Mouse (Mus musculus): Measurements from ENCODE around the gene Mfsd10. TPM values are rescaled to one million over a fixed set of nuclear protein-coding genes. Genes with fewer than 3 reads are reported as not detected.

Mfsd10 gene
- polyA plus RNA-seq, 1 experiment = 77.7 TPM

- H3K27ac ChIP-seq (ENCODE audit: control insufficient read depth, insufficient read depth, low read depth, low read length, poor library complexity) = peak overlapping the region; percentile 84
- WGBS = 35% methylated on average over 13 of the region's 13 CpGs
Measured at GRCm38 (mm10) chr5:34634746-34635400, 2.1 kb downstream of the Mfsd10 start.

DNA sequence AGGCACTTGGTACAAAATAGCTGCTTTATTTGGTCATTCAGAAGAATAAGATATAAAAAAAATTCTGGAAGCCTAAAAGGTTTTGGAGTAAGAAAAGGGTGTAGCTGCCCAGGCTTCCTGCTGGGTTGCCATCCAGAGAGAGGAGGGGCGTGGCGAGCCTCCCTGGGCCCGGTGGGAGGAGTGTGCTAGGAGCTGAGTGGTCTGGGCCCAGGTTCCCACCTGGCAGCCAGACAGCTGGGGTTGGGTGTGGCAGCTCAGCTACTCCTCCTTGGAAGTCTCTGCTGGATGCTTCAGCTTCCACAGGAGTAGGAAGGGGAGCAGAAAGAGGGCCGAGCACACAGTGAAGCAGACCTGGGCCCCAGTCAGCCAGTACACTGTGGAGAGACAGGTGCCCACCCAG, 3.4 kb downstream of the Mfsd10 start:
- no peak overlapping the region for H3K27ac ChIP-seq (ENCODE audit: control insufficient read depth, insufficient read depth, low read depth, low read length, poor library complexity)
- H3K4me3 ChIP-seq (replicated peaks; ENCODE audit: control insufficient read depth, low read depth, low read length) = no peak overlapping the region
- peaks cover 8% of the 10 kb centered on the region; the same call in 1 of the 2 replicates for H3K4me1 ChIP-seq (ENCODE audit: control insufficient read depth, insufficient read depth, low read length)
- WGBS = 82% methylated on average over 4 of the region's 4 CpGs
- TF ChIP-seq POLR2A (IDR thresholded peaks at IDR 0.05; ENCODE audit: borderline replicate concordance, control insufficient read depth, low read depth, low read length) = no peak
- TF ChIP-seq CTCF (IDR thresholded peaks at IDR 0.05; ENCODE audit: control insufficient read depth, insufficient read depth, low read length) = no peak

More at GRCm38 (mm10) chr5:34634746-34635400, 2.1 kb downstream of the Mfsd10 start:
- no peak overlapping the region for H3K4me3 ChIP-seq (replicated peaks; ENCODE audit: control insufficient read depth, low read depth, low read length)
- TF ChIP-seq POLR2A (IDR thresholded peaks at IDR 0.05; ENCODE audit: borderline replicate concordance, control insufficient read depth, low read depth, low read length) = no peak
- TF ChIP-seq CTCF (IDR thresholded peaks at IDR 0.05; ENCODE audit: control insufficient read depth, insufficient read depth, low read length) = no peak
- peaks cover 8% of the 10 kb centered on the region; the same call in 1 of the 2 replicates for H3K4me1 ChIP-seq (ENCODE audit: control insufficient read depth, insufficient read depth, low read length)

GRCm38 (mm10) chr5:34632996-34633395, 4.0 kb downstream of the Mfsd10 start:
- TF ChIP-seq POLR2A (IDR thresholded peaks at IDR 0.05; ENCODE audit: borderline replicate concordance, control insufficient read depth, low read depth, low read length) = no peak
- Histone ChIP-seq H3K4me3 (replicated peaks; ENCODE audit: control insufficient read depth, low read depth, low read length) (no peak overlapping the region), H3K27ac (ENCODE audit: control insufficient read depth, insufficient read depth, low read depth, low read length, poor library complexity) (no peak overlapping the region), H3K4me1 (ENCODE audit: control insufficient read depth, insufficient read depth, low read length) (peaks cover 7% of the 10 kb centered on the region; the same call in 1 of the 2 replicates)
- whole genome bisulfite sequencing = 78% methylated on average over 2 of the region's 2 CpGs

DNA sequence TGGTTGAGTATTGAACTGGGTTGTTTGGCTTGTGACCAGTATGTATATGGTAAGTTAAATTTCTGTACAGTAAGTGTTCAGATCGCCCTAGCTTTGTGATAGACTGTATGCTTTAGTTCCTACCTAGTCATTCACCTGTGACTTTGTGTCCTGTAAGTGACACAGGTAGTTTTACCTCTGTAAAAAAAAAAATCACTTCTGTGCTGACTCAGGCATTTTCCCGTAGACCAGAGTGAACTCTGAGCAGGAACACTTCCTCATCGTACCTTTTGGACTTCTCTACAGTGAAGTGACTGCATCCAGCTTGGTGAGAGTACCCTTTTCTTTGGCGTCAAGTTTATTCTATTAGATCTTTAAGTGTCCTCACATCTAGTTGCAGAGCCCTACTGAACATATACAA, 27.0 kb downstream of the Mfsd10 start:
- WGBS = 78% methylated on average over 4 of the region's 4 CpGs
- no peak for TF ChIP-seq CTCF (IDR thresholded peaks at IDR 0.05; ENCODE audit: control insufficient read depth, insufficient read depth, low read length)
- TF ChIP-seq POLR2A (IDR thresholded peaks at IDR 0.05; ENCODE audit: borderline replicate concordance, control insufficient read depth, low read depth, low read length) = no peak
- Histone ChIP-seq H3K4me3 (replicated peaks; ENCODE audit: control insufficient read depth, low read depth, low read length) (no peak overlapping the region), H3K4me1 (ENCODE audit: control insufficient read depth, insufficient read depth, low read length) (no peaks in the 10 kb centered on the region; the same call in 1 of the 2 replicates), H3K27ac (ENCODE audit: control insufficient read depth, insufficient read depth, low read depth, low read length, poor library complexity) (no peak overlapping the region)

- Histone ChIP-seq H3K4me1 (ENCODE audit: control insufficient read depth, insufficient read depth, low read length) (no peaks in the 10 kb centered on the region; the same call in 1 of the 2 replicates), H3K4me3 (replicated peaks; ENCODE audit: control insufficient read depth, low read depth, low read length) (no peak overlapping the region), H3K27ac (ENCODE audit: control insufficient read depth, insufficient read depth, low read depth, low read length, poor library complexity) (no peak overlapping the region)
- WGBS = 85% methylated on average over 3 of the region's 3 CpGs
- TF ChIP-seq CTCF (IDR thresholded peaks at IDR 0.05; ENCODE audit: control insufficient read depth, insufficient read depth, low read length) (no peak), POLR2A (IDR thresholded peaks at IDR 0.05; ENCODE audit: borderline replicate concordance, control insufficient read depth, low read depth, low read length) (no peak)
Measured at GRCm38 (mm10) chr5:34608226-34608625, 28.8 kb downstream of the Mfsd10 start.

DNA sequence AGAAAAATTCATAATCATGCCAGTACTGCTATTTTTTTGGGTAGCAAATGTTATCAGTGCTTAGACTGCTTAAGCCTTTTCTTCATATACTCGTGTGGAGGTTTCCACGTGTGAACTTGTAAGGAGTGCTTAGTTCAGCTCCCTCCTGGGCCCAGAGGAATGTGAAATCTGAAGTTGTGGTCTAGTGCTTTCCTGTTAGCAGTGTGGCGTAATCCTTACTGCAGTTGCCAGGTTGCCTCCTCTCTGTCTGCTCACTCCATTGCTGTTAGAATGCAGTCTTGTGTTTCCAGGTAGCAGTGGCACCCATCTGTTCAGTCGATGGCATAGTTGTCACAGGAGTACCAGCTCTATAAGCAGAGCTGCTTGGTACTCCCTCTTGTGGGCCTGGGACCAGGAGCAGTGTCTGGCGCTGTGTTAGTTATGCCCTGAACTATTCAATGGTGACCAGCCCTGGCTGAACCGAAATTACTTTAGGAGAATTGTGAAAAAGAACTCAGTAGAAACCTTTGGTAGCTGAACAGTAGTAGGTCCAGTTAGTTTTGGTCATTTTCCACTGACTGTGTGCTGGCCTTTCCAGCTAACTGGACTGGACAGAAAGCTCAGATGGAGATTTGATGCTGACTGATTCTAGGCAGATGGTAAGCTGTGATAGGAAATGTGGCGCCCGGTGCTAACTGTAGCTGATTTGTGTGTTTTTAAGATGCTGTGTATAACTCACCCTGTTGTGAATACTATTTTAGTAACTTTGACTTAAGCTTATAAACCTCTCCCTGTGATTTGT, 29.7 kb downstream of the Mfsd10 start:
- TF ChIP-seq CTCF (IDR thresholded peaks at IDR 0.05; ENCODE audit: control insufficient read depth, insufficient read depth, low read length) (no peak), POLR2A (IDR thresholded peaks at IDR 0.05; ENCODE audit: borderline replicate concordance, control insufficient read depth, low read depth, low read length) (no peak)
- Histone ChIP-seq H3K27ac (ENCODE audit: control insufficient read depth, insufficient read depth, low read depth, low read length, poor library complexity) (no peak overlapping the region), H3K4me3 (replicated peaks; ENCODE audit: control insufficient read depth, low read depth, low read length) (no peak overlapping the region), H3K4me1 (ENCODE audit: control insufficient read depth, insufficient read depth, low read length) (no peaks in the 10 kb centered on the region; the same call in 1 of the 2 replicates)
- WGBS = 45% methylated on average over 8 of the region's 8 CpGs

DNA sequence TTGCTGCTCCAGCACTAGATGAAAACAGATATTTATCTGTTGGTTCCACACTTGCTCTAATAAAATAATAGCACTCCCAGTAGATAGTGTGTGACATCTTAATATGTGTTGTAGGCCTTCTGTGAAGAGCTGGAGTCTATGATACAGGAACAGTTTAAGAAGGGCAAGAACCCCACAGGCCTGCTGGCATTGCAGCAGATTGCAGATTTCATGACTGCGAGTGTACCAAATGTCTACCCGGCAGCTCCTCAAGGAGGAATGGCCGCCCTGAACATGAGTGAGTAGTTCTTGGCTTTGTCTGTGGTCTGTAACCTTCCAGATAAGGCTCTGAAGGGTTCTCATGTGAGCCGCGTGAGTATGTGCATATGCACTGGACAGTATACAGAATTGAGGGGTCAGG, 32.4 kb downstream of the Mfsd10 start:
- 66% methylated on average over 5 of the region's 5 CpGs for WGBS
- H3K4me3 ChIP-seq (replicated peaks; ENCODE audit: control insufficient read depth, low read depth, low read length) = no peak overlapping the region
- H3K4me1 ChIP-seq (ENCODE audit: control insufficient read depth, insufficient read depth, low read length) = no peaks in the 10 kb centered on the region; the same call in 1 of the 2 replicates
- no peak overlapping the region for H3K27ac ChIP-seq (ENCODE audit: control insufficient read depth, insufficient read depth, low read depth, low read length, poor library complexity)
- no peak for TF ChIP-seq POLR2A (IDR thresholded peaks at IDR 0.05; ENCODE audit: borderline replicate concordance, control insufficient read depth, low read depth, low read length)
- no peak for TF ChIP-seq CTCF (IDR thresholded peaks at IDR 0.05; ENCODE audit: control insufficient read depth, insufficient read depth, low read length)

- H3K4me3 ChIP-seq (replicated peaks; ENCODE audit: control insufficient read depth, low read depth, low read length) = no peak overlapping the region
- WGBS = 96% methylated on average over 9 of the region's 9 CpGs
- no peak overlapping the region for H3K27ac ChIP-seq (ENCODE audit: control insufficient read depth, insufficient read depth, low read depth, low read length, poor library complexity)
- no peaks in the 10 kb centered on the region for H3K4me1 ChIP-seq (ENCODE audit: control insufficient read depth, insufficient read depth, low read length)
- TF ChIP-seq POLR2A (IDR thresholded peaks at IDR 0.05; ENCODE audit: borderline replicate concordance, control insufficient read depth, low read depth, low read length) = no peak
- no peak for TF ChIP-seq CTCF (IDR thresholded peaks at IDR 0.05; ENCODE audit: control insufficient read depth, insufficient read depth, low read length)
Measured at GRCm38 (mm10) chr5:34593202-34593727, 43.7 kb downstream of the Mfsd10 start.

All from bone marrow, adult 2 months (tissue).